Comparison of ENCODE assay signal across 10 mouse cellular contexts in the genomic region with DNA sequence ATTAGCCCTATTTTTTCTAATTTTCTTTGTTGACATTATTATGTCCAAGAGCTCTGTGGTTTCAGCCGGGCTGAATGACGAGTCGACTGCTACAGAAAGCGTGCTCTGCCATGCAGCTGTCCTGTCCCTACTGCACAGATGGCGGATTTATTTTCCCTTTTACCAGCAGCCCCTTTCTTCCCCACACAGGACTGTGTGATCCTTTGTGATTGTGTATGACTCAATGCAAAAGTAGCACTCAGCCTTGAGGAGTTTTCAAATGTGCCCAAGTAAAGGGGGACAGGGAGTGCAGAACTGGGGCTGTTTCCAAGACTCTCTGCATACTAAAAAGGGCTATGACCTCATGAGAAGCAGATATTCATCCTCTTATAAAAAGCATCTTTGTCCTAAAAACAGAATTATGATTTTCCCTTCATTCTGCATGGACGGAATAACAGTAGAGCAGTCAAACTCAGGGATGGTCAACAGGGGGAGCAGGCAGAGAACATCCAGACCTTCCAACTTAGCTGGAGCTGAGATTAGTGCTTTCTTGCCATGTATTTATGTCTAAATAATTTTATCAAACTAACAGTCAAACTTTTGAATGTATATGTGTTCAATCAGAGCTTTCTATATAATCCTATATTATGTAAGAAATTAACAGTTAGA.
DNase-seq lines count a peak whose midpoint lies in the region; ATAC-seq lines count a peak whose summit lies in the region.
"Had no signal": no experiment of that assay in that cellular context is flagged by ENCODE, and none has a peak within 500 bp of the region (broad histone marks: within the 10 kb centered on the region; RNA-seq: fewer than 3 reads in every experiment).

No protein-coding gene starts in this region.

- WGBS in intestine, embryonic 15.5 days = 58% methylated on average over 6 of the region's 6 CpGs
- WGBS in neural tube, embryonic 12.5 days = 33% methylated on average over 6 of the region's 6 CpGs
- WGBS in kidney, embryonic 16.5 days = 61% methylated on average over 6 of the region's 6 CpGs

- H3K4me1 ChIP-seq in intestine, embryonic 15.5 days (replicated peaks) = no peaks in the 10 kb centered on the region
- H3K4me1 ChIP-seq in neural tube, embryonic 12.5 days = no peaks in the 10 kb centered on the region
- no peaks in the 10 kb centered on the region for H3K4me1 ChIP-seq in kidney, embryonic 16.5 days (ENCODE audit: insufficient read depth, low read length)
- H3K4me1 ChIP-seq: liver, embryonic 12.5 days had no signal

- peak; percentile 10 to 14 for DNase-seq in cerebellum, postnatal 10 days
- DNase-seq in cerebellum, adult 8-10 months = no peak
- peak; percentile 56 for DNase-seq in brain, adult 2 months (ENCODE audit: low read depth, low spot score)
- no peak for DNase-seq in adrenal gland, adult 8-10 months
- no peak for DNase-seq in gastrocnemius, postnatal 4 days (ENCODE audit: low spot score in 2 of 2)
- DNase-seq: B cell, adult 2 months had no signal

- H3K4me3 ChIP-seq in intestine, embryonic 15.5 days (replicated peaks) = no peak overlapping the region
- no peak overlapping the region for H3K4me3 ChIP-seq in neural tube, embryonic 12.5 days
- no peak overlapping the region for H3K4me3 ChIP-seq in kidney, embryonic 16.5 days (ENCODE audit: low read length)
- H3K4me3 ChIP-seq: liver, embryonic 12.5 days had no signal

- H3K9me3 ChIP-seq in intestine, embryonic 15.5 days = no peaks in the 10 kb centered on the region
- H3K9me3 ChIP-seq in neural tube, embryonic 12.5 days = no peaks in the 10 kb centered on the region
- H3K9me3 ChIP-seq in kidney, embryonic 16.5 days (ENCODE audit: low read length) = no peaks in the 10 kb centered on the region
- H3K9me3 ChIP-seq: liver, embryonic 12.5 days had no signal

- ATAC-seq in intestine, embryonic 15.5 days = peak; percentile 75
- ATAC-seq in neural tube, embryonic 12.5 days (ENCODE audit: low FRiP score, low read depth) = peak; percentile 92
- ATAC-seq in kidney, embryonic 16.5 days (ENCODE audit: low FRiP score, low TSS enrichment) = no peak
- ATAC-seq: liver, embryonic 12.5 days had no signal

- no peaks in the 10 kb centered on the region for H3K27me3 ChIP-seq in intestine, embryonic 15.5 days (replicated peaks)
- no peaks in the 10 kb centered on the region for H3K27me3 ChIP-seq in neural tube, embryonic 12.5 days (replicated peaks)
- H3K27me3 ChIP-seq in kidney, embryonic 16.5 days (ENCODE audit: insufficient read depth, low read length) = no peaks in the 10 kb centered on the region
- H3K27me3 ChIP-seq: liver, embryonic 12.5 days had no signal

- no peak overlapping the region for H3K4me2 ChIP-seq in intestine, embryonic 15.5 days (replicated peaks)
- no peak overlapping the region for H3K4me2 ChIP-seq in neural tube, embryonic 12.5 days (replicated peaks)
- H3K4me2 ChIP-seq in kidney, embryonic 16.5 days (replicated peaks; ENCODE audit: low read depth, low read length) = no peak overlapping the region
- H3K4me2 ChIP-seq: liver, embryonic 12.5 days had no signal

- no peak overlapping the region for H3K27ac ChIP-seq in intestine, embryonic 15.5 days
- H3K27ac ChIP-seq in neural tube, embryonic 12.5 days = no peak overlapping the region
- H3K27ac ChIP-seq in kidney, embryonic 16.5 days (ENCODE audit: low read length) = no peak overlapping the region
- H3K27ac ChIP-seq: liver, embryonic 12.5 days had no signal

- no peaks in the 10 kb centered on the region for H3K36me3 ChIP-seq in intestine, embryonic 15.5 days
- H3K36me3 ChIP-seq in neural tube, embryonic 12.5 days = no peaks in the 10 kb centered on the region
- no peaks in the 10 kb centered on the region for H3K36me3 ChIP-seq in kidney, embryonic 16.5 days (ENCODE audit: insufficient read depth, low read length)
- H3K36me3 ChIP-seq: liver, embryonic 12.5 days had no signal

- H3K9ac ChIP-seq in intestine, embryonic 15.5 days = no peak overlapping the region
- H3K9ac ChIP-seq in neural tube, embryonic 12.5 days = no peak overlapping the region; the same call in 1 of the 2 replicates
- no peak overlapping the region for H3K9ac ChIP-seq in kidney, embryonic 16.5 days (replicated peaks; ENCODE audit: low read length)
- H3K9ac ChIP-seq: liver, embryonic 12.5 days had no signal

Comparison
In these comparisons a context has a peak if more than half of its experiments do, and no peak if none do; other contexts are left out.
1. DNase-seq: peak in cerebellum, postnatal 10 days (2 of 2) and brain, adult 2 months (single experiment); none in cerebellum, adult 8-10 months (single experiment), adrenal gland, adult 8-10 months (single experiment) and gastrocnemius, postnatal 4 days (0 of 2).